Mouse (Mus musculus): ENCODE results near the gene Mrpl28. TPM values are rescaled to one million over a fixed set of nuclear protein-coding genes. Genes with fewer than 3 reads are reported as not detected.
A peak's percentile ranks its signal among the peaks of the same experiment; 100 is the strongest.

Mrpl28 gene
- polyA plus RNA-seq, 1 experiment from 2014 or later = 209 TPM

DNA sequence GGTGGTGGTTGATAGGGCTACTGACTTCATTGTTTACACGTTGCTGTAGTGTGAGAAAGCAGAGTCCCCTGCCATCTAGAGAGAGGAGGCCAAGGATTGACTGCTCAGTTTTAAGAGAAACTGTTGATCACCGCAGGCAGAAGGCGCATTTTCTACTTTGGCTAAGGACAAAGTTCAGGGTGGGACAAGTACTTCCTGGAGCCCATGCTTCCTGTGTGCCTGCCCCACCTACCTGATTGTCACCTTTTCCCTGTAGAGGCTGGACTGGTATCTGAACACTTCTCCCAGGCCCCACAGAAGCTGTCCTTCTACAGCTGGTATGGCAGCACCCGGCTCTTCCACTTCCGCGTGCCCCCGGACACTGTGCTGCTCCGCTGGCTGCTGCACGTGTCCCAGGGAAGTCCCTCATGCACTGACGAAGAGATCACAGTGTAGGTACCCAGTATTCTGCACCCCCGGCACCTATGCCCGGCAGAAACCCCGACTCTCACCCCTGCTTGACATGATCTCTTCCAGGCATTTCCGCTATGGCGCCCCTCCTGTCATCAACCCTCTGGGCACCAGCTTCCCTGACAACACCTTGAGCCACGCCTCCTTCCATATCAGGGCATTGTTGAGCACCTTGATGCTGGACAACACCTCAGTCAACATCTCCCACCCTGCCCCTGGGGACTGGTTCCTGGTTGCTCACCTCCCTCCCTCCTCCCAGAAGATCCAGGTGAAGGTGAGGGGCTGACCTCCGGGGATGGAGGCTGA, 6.6 kb upstream of the Mrpl28 start:
- WGBS = 84% methylated on average over 17 of the region's 17 CpGs
- no peaks in the 10 kb centered on the region for H3K9me3 ChIP-seq
- peaks cover 80% of the 10 kb centered on the region for H3K27me3 ChIP-seq
- no peak overlapping the region for H3K27ac ChIP-seq
- H3K36me3 ChIP-seq = no peaks in the 10 kb centered on the region
- peaks cover 21% of the 10 kb centered on the region for H3K4me1 ChIP-seq
- no peak for ATAC-seq (ENCODE audit: insufficient number of reproducible peaks, insufficient read depth, low FRiP score, low TSS enrichment, low read depth)
- no peak overlapping the region for H3K9ac ChIP-seq
- H3K4me3 ChIP-seq = no peak overlapping the region
- no peak overlapping the region for H3K4me2 ChIP-seq

DNA sequence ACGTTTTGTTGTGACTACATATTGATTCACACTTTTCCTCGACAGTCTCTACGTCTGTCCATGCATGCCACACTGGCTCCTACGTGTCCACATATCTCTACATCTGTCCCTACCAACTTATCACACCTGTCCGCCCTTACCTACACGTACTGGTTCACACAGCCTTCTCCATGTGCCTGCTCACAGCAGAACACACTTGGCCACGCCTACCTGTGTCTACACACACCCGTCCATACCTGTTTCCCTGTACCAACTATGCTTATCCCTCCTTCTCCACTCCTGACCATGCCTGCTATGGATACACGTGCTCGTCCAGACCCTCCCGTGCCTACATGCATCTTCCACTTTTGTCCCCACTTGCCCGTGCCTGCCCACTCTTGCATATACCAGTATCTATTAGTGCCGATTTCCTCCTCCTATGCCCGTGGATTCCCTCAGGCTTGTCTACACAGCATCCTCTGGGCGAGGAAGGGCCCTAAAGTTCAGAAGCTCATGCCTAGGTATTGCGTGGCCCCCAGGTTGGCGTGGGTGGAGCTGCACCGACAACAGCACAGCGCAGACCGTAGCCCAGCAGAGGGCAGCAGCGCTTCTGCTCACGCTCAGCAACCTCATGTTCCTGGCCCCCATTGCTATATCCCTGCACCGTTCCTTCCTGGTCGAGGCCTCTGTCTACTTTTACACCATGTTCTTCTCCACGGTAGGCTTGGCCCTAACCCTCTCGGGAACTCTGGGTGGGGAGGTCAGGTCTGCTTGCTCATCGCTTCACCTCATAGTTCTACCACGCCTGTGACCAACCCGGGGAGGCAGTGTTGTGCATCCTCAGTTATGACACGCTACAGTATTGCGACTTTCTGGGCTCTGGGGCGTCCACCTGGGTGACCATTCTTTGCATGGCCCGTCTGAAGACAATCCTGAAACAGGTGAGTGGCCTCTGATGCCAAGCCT, 3.3 kb upstream of the Mrpl28 start:
- Histone ChIP-seq H3K4me1 (peaks cover 22% of the 10 kb centered on the region), H3K27me3 (peaks cover 46% of the 10 kb centered on the region), H3K36me3 (peaks cover 1% of the 10 kb centered on the region; the same call in 1 of the 2 replicates), H3K4me3 (no peak overlapping the region), H3K9me3 (no peaks in the 10 kb centered on the region), H3K9ac (no peak overlapping the region), H3K27ac (no peak overlapping the region), H3K4me2 (peak overlapping the region; percentile 20; the same call in 1 of the 2 replicates)
- ATAC-seq (ENCODE audit: insufficient number of reproducible peaks, insufficient read depth, low FRiP score, low TSS enrichment, low read depth) = 0 out of 2 replicates have a peak, but pooled peaks have one; percentile 7
- 48% methylated on average over 33 of the region's 33 CpGs for WGBS

DNA sequence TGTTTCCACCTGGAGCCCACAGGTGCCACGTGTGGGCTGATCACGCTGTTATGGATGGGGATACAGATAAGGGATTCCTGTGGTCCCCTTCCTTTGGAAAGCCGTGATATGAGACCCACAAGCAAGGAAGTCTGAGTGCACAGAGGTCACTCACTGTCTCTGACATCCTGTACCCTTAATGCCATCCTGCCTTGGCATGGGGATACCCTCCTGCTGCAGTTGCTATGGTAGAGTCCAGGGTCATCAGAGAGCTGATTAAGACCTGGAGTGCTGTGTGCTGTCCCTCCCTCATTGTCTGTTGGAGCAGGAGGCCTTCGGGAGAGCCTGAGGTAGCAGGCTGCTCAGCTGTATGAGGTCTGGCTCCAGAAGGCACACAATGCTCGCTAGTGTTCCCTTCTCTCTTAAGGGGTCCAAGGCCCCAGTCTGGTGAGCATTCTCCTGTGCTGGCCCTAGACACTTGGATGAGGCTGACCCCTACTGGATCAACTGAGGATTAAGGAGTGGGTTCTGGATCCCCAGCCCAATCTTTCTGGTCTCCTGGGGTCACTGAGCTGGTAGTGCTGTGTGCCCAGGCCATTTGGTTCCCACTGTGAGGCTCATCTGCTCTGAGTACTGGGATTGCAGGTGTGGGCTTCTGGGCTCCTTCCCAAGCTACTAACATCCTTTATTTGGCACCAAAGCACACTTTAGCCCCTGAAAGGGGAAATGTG, 714 bp upstream of the Mrpl28 start:
- 45% methylated on average over 5 of the region's 5 CpGs for WGBS
- H3K36me3 ChIP-seq = peaks cover 26% of the 10 kb centered on the region
- peaks cover 25% of the 10 kb centered on the region for H3K4me1 ChIP-seq
- peak overlapping the region; percentile 3; the same call in 1 of the 2 replicates for H3K4me3 ChIP-seq
- no peak overlapping the region for H3K4me2 ChIP-seq
- no peak overlapping the region for H3K9ac ChIP-seq
- ATAC-seq (ENCODE audit: insufficient number of reproducible peaks, insufficient read depth, low FRiP score, low TSS enrichment, low read depth) = no peak
- no peak overlapping the region for H3K27ac ChIP-seq
- H3K9me3 ChIP-seq = no peaks in the 10 kb centered on the region
- H3K27me3 ChIP-seq = peaks cover 21% of the 10 kb centered on the region

DNA sequence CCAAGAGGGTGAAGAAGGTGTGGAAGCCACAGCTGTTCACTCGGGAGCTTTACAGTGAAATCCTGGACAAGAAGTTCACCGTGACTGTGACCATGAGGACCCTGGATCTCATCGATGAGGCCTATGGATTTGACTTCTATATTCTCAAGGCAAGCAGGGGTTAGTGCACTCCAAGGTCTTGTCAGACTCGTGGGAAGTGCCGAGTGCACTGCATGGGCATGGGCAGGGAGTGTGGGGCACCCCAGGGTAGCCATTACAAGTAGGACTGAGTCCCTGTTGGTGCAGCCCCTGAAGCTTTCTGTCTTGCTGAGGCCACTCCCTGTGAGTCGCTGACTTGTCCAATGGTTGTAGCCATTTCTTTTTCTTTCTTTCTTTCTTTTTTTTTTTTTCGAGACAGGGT, 1.3 kb downstream of the Mrpl28 start:
- peaks cover 46% of the 10 kb centered on the region for H3K36me3 ChIP-seq
- ATAC-seq (ENCODE audit: insufficient number of reproducible peaks, insufficient read depth, low FRiP score, low TSS enrichment, low read depth) = no peak
- no peaks in the 10 kb centered on the region for H3K9me3 ChIP-seq
- H3K27me3 ChIP-seq = peaks cover 1% of the 10 kb centered on the region; the same call in 1 of the 2 replicates
- H3K4me3 ChIP-seq = peak overlapping the region; percentile 96
- H3K4me1 ChIP-seq = peaks cover 25% of the 10 kb centered on the region
- peak overlapping the region; percentile 94 for H3K9ac ChIP-seq
- H3K4me2 ChIP-seq = peak overlapping the region; percentile 96
- no peak overlapping the region for H3K27ac ChIP-seq
- 86% methylated on average over 7 of the region's 7 CpGs for WGBS

DNA sequence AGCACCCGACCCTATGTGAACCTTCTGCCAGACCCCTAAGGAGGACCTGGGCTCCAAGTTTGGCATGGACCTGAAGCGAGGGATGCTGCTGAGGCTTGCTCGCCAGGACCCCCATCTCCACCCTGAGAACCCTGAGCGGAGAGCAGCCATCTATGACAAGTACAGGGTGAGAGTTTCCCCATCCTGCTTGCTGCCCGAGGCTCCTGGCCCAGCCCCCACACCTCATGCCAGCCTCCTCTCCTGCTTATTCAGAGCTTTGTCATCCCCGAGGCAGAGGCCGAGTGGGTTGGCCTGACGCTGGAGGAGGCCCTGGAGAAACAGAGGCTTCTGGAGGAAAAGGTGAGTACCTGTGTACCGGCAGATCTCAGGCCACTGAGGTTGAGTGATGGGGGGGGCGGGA, 1.9 kb downstream of the Mrpl28 start:
- Histone ChIP-seq H3K27me3 (no peaks in the 10 kb centered on the region), H3K4me3 (no peak overlapping the region; the same call in 1 of the 2 replicates), H3K4me1 (peaks cover 22% of the 10 kb centered on the region), H3K9ac (no peak overlapping the region), H3K36me3 (peaks cover 52% of the 10 kb centered on the region), H3K4me2 (no peak overlapping the region), H3K27ac (no peak overlapping the region), H3K9me3 (no peaks in the 10 kb centered on the region)
- 94% methylated on average over 10 of the region's 10 CpGs for WGBS
- ATAC-seq (ENCODE audit: insufficient number of reproducible peaks, insufficient read depth, low FRiP score, low TSS enrichment, low read depth) = no peak

DNA sequence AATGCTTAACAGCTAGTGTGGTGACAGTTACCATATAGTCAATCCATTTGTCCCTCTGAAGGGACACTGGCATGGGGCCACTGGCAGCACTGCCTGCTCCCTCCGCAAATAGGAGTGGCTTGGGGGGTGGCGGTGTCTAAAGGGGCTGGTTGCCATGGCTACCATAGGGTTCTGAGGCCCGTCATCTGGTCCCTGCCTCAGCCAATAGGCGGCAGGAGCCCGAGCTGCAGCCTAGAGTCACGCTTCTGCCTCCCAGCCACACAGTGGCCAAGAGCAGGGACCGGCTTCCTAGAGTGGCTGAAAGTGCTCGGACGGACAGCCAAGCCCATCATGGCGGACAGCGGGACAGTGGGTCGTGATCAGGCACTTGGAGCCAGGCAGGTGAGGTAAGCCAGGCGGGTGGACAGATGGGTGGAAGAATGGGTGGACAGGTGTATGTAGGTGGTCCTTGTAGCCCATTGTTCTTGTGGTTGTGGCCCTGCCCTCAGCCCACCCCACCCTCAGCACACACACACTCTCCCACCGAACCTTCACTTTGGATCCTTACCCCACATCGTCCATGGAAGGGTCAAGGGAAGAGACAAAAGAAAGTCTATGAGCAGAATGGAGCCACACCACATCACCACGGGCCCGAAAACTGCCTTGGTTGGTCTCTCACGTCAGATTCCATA, 7.9 kb downstream of the Mrpl28 start:
- 87% methylated on average over 18 of the region's 18 CpGs for WGBS
- H3K36me3 ChIP-seq = peaks cover 70% of the 10 kb centered on the region
- H3K9me3 ChIP-seq = no peaks in the 10 kb centered on the region
- no peak for ATAC-seq (ENCODE audit: insufficient number of reproducible peaks, insufficient read depth, low FRiP score, low TSS enrichment, low read depth)
- H3K4me2 ChIP-seq = no peak overlapping the region
- no peak overlapping the region for H3K9ac ChIP-seq
- H3K4me3 ChIP-seq = no peak overlapping the region
- H3K4me1 ChIP-seq = no peaks in the 10 kb centered on the region
- no peak overlapping the region for H3K27ac ChIP-seq
- H3K27me3 ChIP-seq = no peaks in the 10 kb centered on the region

DNA sequence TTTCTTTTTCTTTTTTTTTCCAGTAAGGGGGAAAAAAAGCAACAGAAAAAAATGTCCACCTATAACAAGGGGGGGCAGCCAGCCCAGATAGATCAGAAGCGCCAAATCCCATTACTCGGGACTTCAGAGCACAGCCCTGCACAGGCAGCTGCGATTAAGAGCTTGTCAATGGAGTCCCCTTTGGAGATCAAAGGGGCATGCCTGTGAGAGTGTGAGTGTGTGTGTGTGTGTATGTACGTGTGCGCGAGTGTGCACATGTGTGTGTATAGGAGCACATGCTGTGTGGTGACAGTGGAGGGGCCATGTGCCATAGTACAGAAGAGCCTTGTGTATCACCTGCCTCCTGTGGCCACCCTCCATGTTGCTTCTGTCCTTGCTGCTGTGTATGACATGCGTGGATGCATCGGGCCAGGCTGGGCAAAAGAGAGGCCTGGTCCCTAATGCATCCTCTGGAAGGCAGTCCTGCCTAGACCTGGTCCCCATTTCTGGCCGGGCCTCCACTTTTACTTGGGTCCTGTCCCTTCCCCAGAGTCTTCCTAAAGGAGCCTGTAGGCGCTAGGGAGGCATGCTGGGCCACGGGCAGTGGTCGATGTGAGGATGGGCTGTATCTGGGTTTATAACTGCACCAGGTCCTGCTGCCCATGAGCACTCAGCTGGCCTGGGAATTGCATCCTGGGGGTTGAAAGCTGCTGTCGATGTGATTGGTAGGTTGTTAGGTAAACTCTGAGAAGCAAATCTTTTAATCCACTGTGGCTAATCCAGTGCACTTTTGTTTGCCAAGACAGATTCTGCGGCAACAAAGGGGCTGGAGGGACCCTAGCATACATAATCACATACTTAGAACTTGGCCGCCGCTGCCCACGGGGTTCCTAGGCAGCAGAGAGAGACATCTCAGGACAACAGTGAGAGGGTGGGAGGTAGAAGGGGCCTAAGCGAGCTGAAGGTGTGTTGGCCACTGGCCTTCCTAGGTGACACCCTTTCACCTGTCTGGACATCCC, 8.9 kb downstream of the Mrpl28 start:
- ATAC-seq (ENCODE audit: insufficient number of reproducible peaks, insufficient read depth, low FRiP score, low TSS enrichment, low read depth) = no peak
- H3K27ac ChIP-seq = no peak overlapping the region
- WGBS = 88% methylated on average over 18 of the region's 18 CpGs

DNA sequence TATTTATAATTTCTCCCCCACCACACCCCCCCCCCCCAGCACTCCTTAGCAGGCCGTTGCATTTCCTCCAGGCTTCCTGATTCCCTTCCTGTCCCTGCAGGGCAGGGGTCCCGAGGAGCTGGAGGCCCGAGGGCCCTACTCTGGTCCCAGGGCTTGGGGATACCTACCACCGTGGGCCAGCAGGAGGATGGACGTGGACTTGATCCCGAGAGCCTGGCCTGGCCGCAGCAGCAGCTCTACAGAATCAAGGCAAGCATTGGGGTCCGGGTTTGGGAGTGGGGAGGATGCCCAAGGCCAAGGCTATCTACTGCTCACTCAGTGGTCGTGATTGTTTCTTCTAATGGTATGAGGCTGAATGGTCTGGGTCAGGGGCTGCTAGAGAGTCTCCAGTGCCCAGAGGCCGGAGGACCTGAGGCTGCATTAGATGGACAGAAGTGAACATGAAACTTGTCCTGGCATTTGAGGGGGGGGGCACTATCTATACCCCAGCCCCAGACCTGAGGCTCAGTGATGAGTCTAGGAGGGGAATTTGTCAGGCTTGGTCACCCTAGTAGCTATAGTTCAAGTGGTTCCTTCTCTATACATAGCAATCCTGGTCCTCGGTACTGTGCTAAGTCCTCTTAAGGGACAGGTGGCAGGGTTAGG, 13.9 kb downstream of the Mrpl28 start:
- no peak for ATAC-seq (ENCODE audit: insufficient number of reproducible peaks, insufficient read depth, low FRiP score, low TSS enrichment, low read depth)
- 87% methylated on average over 11 of the region's 11 CpGs for WGBS

More for the DNA sequence above, 8.9 kb downstream of the Mrpl28 start:
- Histone ChIP-seq H3K9me3 (no peaks in the 10 kb centered on the region), H3K9ac (no peak overlapping the region), H3K4me1 (no peaks in the 10 kb centered on the region), H3K27me3 (no peaks in the 10 kb centered on the region), H3K4me3 (no peak overlapping the region), H3K4me2 (no peak overlapping the region), H3K36me3 (peaks cover 61% of the 10 kb centered on the region)

DNA sequence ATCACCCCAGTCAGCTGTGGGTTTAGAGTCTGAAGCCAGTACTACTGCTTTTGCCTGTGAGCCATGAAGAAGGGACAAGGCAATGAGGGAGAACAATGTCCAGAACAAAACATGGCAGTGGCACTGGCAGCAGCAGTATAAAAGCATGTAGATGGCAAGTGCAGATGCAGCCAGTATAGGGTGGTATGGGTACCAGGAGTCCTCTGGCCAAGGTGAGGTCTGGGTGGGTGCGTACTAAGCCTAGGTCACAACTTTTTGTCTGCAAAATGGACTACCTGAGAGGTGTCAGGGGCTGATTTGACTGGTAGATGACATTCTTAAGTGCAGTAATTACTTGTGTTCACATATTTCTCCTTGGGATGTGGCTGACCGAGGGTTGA, 14.4 kb downstream of the Mrpl28 start:
- H3K4me3 ChIP-seq = peak overlapping the region; percentile 97
- no peaks in the 10 kb centered on the region for H3K27me3 ChIP-seq
- ATAC-seq (ENCODE audit: insufficient number of reproducible peaks, insufficient read depth, low FRiP score, low TSS enrichment, low read depth) = no peak
- peak overlapping the region; percentile 98 for H3K9ac ChIP-seq
- peak overlapping the region; percentile 95 for H3K27ac ChIP-seq
- WGBS = 80% methylated on average over 2 of the region's 2 CpGs
- H3K4me1 ChIP-seq = peaks cover 23% of the 10 kb centered on the region
- peak overlapping the region; percentile 85 for H3K4me2 ChIP-seq
- no peaks in the 10 kb centered on the region for H3K9me3 ChIP-seq
- H3K36me3 ChIP-seq = peaks cover 9% of the 10 kb centered on the region

More for the DNA sequence above, 13.9 kb downstream of the Mrpl28 start:
- peak overlapping the region; percentile 98 for H3K9ac ChIP-seq
- peak overlapping the region; percentile 95; the same call in 1 of the 2 replicates for H3K27ac ChIP-seq
- H3K4me3 ChIP-seq = no peak overlapping the region
- H3K4me2 ChIP-seq = no peak overlapping the region
- H3K36me3 ChIP-seq = peaks cover 10% of the 10 kb centered on the region
- H3K9me3 ChIP-seq = no peaks in the 10 kb centered on the region
- H3K27me3 ChIP-seq = no peaks in the 10 kb centered on the region
- peaks cover 23% of the 10 kb centered on the region for H3K4me1 ChIP-seq
